Mouse (Mus musculus) testis, adult 2 months (tissue): Measurements from ENCODE around the gene 1700001C19Rik.

Source experiments
- CTCF ChIP-seq: fragments of 200-500 bp; IDR thresholded peaks from 2 replicates; pipeline ENCODE4 v1.5.1; 2012; ENCODE audit warnings: low read depth, mild to moderate bottlenecking, inconsistent platforms, low read length, moderate library complexity; ENCODE audit not compliant: control insufficient read depth, insufficient read depth, insufficient replicate concordance
- POLR2A ChIP-seq: fragments of 200-500 bp; IDR thresholded peaks from 2 replicates; pipeline ENCODE4 v1.6.1; 2012; ENCODE audit warnings: low read depth, mild to moderate bottlenecking, inconsistent platforms, low read length, moderate library complexity; ENCODE audit not compliant: control insufficient read depth

DNA sequence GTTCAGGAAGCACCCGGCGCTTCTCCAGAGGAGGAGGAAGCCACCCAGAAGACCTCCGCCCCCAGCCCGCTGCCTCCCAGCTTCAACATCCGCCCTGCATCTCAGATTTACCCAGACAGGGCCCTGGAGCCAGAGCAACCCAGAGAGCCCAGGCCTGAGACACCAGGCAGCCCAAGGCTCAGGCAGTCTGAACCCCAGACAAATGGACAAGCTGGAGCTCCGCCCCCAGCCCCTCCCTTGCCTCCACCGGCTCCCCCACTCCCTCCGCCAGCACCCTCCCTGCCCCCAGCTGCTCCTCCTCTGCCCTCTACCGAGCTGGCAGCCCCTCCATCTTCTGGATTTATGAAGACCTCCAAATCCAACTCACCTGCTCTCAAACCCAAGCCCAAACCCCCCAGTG lies 29.1 kb upstream of the 1700001C19Rik start:
- TF ChIP-seq CTCF (no peak), POLR2A (no peak)
